Mouse (Mus musculus) megakaryocyte, embryonic 14.5 days (primary cell): Measurements from ENCODE around the gene Zfp629. TPM values are rescaled to one million over a fixed set of nuclear protein-coding genes. Genes with fewer than 3 reads are reported as not detected.

Source experiments
- H3K27me3 ChIP-seq: replicated peaks from 2 replicates; pipeline ENCODE3; 2012; ENCODE audit warnings: inconsistent platforms
- H3K36me3 ChIP-seq: replicated peaks from 2 replicates; pipeline ENCODE3; 2012; ENCODE audit warnings: low read length, inconsistent platforms, mixed read lengths
- H3K4me1 ChIP-seq: 2 replicates; pipeline ENCODE4 v1.6.1; 2012; ENCODE audit warnings: inconsistent platforms
- H3K4me3 ChIP-seq: replicated peaks from 2 replicates; pipeline ENCODE3; 2012; ENCODE audit warnings: moderate library complexity, mild to moderate bottlenecking, inconsistent platforms
- H3K9me3 ChIP-seq: 2 replicates; pipeline ENCODE4 v1.6.1; 2012; ENCODE audit warnings: inconsistent platforms
- FLI1 ChIP-seq: IDR thresholded peaks from 2 replicates; pipeline ENCODE4 v1.6.1; 2012; ENCODE audit warnings: low read length, inconsistent platforms, mixed read lengths
- GATA1 ChIP-seq: IDR thresholded peaks from 3 replicates; pipeline ENCODE4 v1.6.1; 2012; ENCODE audit warnings: mixed read lengths, low read length, inconsistent platforms, borderline replicate concordance
- polyA plus RNA-seq: library from polyadenylated mRNA; stranded (reverse); fragments of >175 nt; gene quantifications from 2 replicates; pipeline ENCODE4 v1.2.3, GENCODE M21; 2012; ENCODE audit warnings: low replicate concordance; ENCODE audit not compliant: insufficient read depth

Gene Zfp629
- polyA plus RNA-seq, 1 experiment, result 2.9 TPM

GRCm38 (mm10) chr7:127601735-127602134 is 13.9 kb downstream of the Zfp629 start:
- Histone ChIP-seq H3K4me3 (no peak overlapping the region), H3K4me1 (peaks cover 5% of the 10 kb centered on the region), H3K27me3 (no peaks in the 10 kb centered on the region), H3K9me3 (no peaks in the 10 kb centered on the region), H3K36me3 (peaks cover 92% of the 10 kb centered on the region)
- TF ChIP-seq GATA1, result no peak
- no peak for TF ChIP-seq FLI1

GRCm38 (mm10) chr7:127600612-127601011 is 15.0 kb downstream of the Zfp629 start:
- Histone ChIP-seq H3K4me1 (peaks cover 5% of the 10 kb centered on the region), H3K27me3 (no peaks in the 10 kb centered on the region), H3K36me3 (peaks cover 96% of the 10 kb centered on the region), H3K9me3 (no peaks in the 10 kb centered on the region), H3K4me3 (no peak overlapping the region)
- TF ChIP-seq GATA1 (no peak), FLI1 (no peak)

- no peaks in the 10 kb centered on the region for H3K9me3 ChIP-seq
- H3K36me3 ChIP-seq, result peaks cover 100% of the 10 kb centered on the region
- TF ChIP-seq FLI1 (no peak), GATA1 (no peak)
- no peaks in the 10 kb centered on the region for H3K4me1 ChIP-seq
- H3K27me3 ChIP-seq, result no peaks in the 10 kb centered on the region
- no peak overlapping the region for H3K4me3 ChIP-seq
Measured at GRCm38 (mm10) chr7:127596747-127597146, 18.9 kb downstream of the Zfp629 start.

GRCm38 (mm10) chr7:127592575-127592974 is 23.0 kb downstream of the Zfp629 start:
- TF ChIP-seq FLI1, result no peak
- no peak for TF ChIP-seq GATA1
- Histone ChIP-seq H3K4me3 (no peak overlapping the region), H3K9me3 (no peaks in the 10 kb centered on the region), H3K36me3 (peaks cover 83% of the 10 kb centered on the region), H3K4me1 (peaks cover 29% of the 10 kb centered on the region), H3K27me3 (no peaks in the 10 kb centered on the region)

- Histone ChIP-seq H3K36me3 (peaks cover 68% of the 10 kb centered on the region), H3K27me3 (no peaks in the 10 kb centered on the region), H3K4me3 (no peak overlapping the region), H3K9me3 (no peaks in the 10 kb centered on the region), H3K4me1 (peaks cover 44% of the 10 kb centered on the region)
- TF ChIP-seq FLI1 (no peak), GATA1 (no peak)
Measured at GRCm38 (mm10) chr7:127591108-127591507, 24.5 kb downstream of the Zfp629 start.

- H3K4me1 ChIP-seq, result peaks cover 59% of the 10 kb centered on the region
- H3K36me3 ChIP-seq, result peaks cover 65% of the 10 kb centered on the region
- H3K4me3 ChIP-seq, result peak overlapping the region; percentile 97
Measured at GRCm38 (mm10) chr7:127589637-127590036, 26.0 kb downstream of the Zfp629 start.

GRCm38 (mm10) chr7:127588901-127589300 is 26.7 kb downstream of the Zfp629 start:
- Histone ChIP-seq H3K27me3 (no peaks in the 10 kb centered on the region), H3K4me3 (peak overlapping the region; percentile 97), H3K4me1 (peaks cover 64% of the 10 kb centered on the region), H3K36me3 (peaks cover 65% of the 10 kb centered on the region), H3K9me3 (no peaks in the 10 kb centered on the region)
- TF ChIP-seq FLI1 (no peak), GATA1 (no peak)

More at GRCm38 (mm10) chr7:127589637-127590036, 26.0 kb downstream of the Zfp629 start:
- no peak for TF ChIP-seq FLI1
- no peak for TF ChIP-seq GATA1
- no peaks in the 10 kb centered on the region for H3K9me3 ChIP-seq
- no peaks in the 10 kb centered on the region for H3K27me3 ChIP-seq

GRCm38 (mm10) chr7:127588011-127588871 is 27.4 kb downstream of the Zfp629 start, which contains the start of the genes Ccdc189 and Rnf40:
Gene Ccdc189, minus strand, starts transcription at chr7:127588595.
Gene Rnf40, plus strand, starts transcription at chr7:127588767.
- Histone ChIP-seq H3K9me3 (no peaks in the 10 kb centered on the region), H3K4me3 (peak within 1 kb of the TSS; percentile 97), H3K36me3 (peaks cover 65% of the 10 kb centered on the region), H3K4me1 (peaks cover 71% of the 10 kb centered on the region), H3K27me3 (no peaks in the 10 kb centered on the region)
- TF ChIP-seq FLI1 (peak; percentile 88), GATA1 (no peak)

- no peak for TF ChIP-seq GATA1
- TF ChIP-seq FLI1, result no peak
- Histone ChIP-seq H3K4me3 (peak overlapping the region; percentile 97), H3K36me3 (peaks cover 65% of the 10 kb centered on the region), H3K4me1 (peaks cover 73% of the 10 kb centered on the region), H3K9me3 (no peaks in the 10 kb centered on the region), H3K27me3 (no peaks in the 10 kb centered on the region)
Measured at GRCm38 (mm10) chr7:127587196-127587595, 28.4 kb downstream of the Zfp629 start.

GRCm38 (mm10) chr7:127586149-127586548 is 29.4 kb downstream of the Zfp629 start:
- H3K27me3 ChIP-seq, result no peaks in the 10 kb centered on the region
- H3K4me1 ChIP-seq, result peaks cover 67% of the 10 kb centered on the region
- peaks cover 65% of the 10 kb centered on the region for H3K36me3 ChIP-seq
- no peak for TF ChIP-seq GATA1
- TF ChIP-seq FLI1, result no peak
- peak overlapping the region; percentile 21 for H3K4me3 ChIP-seq
- H3K9me3 ChIP-seq, result no peaks in the 10 kb centered on the region

GRCm38 (mm10) chr7:127585031-127585430 is 30.6 kb downstream of the Zfp629 start:
- TF ChIP-seq GATA1 (no peak), FLI1 (no peak)
- Histone ChIP-seq H3K27me3 (no peaks in the 10 kb centered on the region), H3K36me3 (peaks cover 65% of the 10 kb centered on the region), H3K4me3 (no peak overlapping the region), H3K9me3 (no peaks in the 10 kb centered on the region), H3K4me1 (peaks cover 57% of the 10 kb centered on the region)
